ENCODE assay signal across 8 mouse cellular contexts in the genomic region with DNA sequence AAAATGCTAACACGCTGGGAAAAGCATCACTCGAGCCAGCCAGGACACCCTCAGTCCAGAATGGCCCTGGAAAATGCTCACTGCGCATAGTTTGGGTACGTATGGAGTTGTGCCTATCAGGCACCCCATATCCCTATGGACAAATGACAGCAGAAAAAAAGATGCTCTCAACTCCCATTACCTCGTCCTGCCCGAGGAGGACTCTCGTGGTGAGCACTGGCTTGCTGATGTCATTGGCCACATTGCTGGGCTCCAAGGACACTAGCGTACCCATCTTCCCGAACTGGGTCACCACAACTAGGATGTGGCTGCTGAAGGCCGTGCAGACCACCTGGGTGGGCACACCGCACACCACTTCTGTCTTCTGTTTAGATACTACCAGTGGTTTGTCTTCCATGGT. TPM values are rescaled to one million over a fixed set of nuclear protein-coding genes. Genes with fewer than 3 reads are reported as not detected.
DNase-seq lines count a peak whose midpoint lies in the region; ATAC-seq and TF ChIP-seq lines count a peak whose summit lies in the region.

No protein-coding gene starts in this region.

- TF ChIP-seq EP300 in heart, adult 2 months (IDR thresholded peaks at IDR 0.05; ENCODE audit: insufficient read depth, low read depth, low read length), result no peak
- TF ChIP-seq EP300 in CH12.LX (IDR thresholded peaks at IDR 0.05; ENCODE audit: low read length), result no peak

- dilution Hi-C loops in CH12.LX (cut with MboI; ENCODE audit: extremely low pct_ligation_motif_present, extremely low pct_unique_long_range_greater_than_20kb, low sequenced_read_pairs), result no loop called here

- no peak for TF ChIP-seq CTCF in heart, adult 2 months (IDR thresholded peaks at IDR 0.05)
- no peak for TF ChIP-seq CTCF in CH12.LX (conservative IDR thresholded peaks at IDR 0.05 in 1 of 2, IDR thresholded peaks at IDR 0.05 in 1 of 2; ENCODE audit: low read depth in 2 of 2, low read length in 2 of 2)

- H3K4me2 ChIP-seq in CH12.LX (ENCODE audit: insufficient read depth, low read depth, poor library complexity, severe bottlenecking), result peak overlapping the region; percentile 65
- peak overlapping the region; percentile 90 for H3K4me2 ChIP-seq in forebrain, embryonic 15.5 days (replicated peaks)
- H3K4me2 ChIP-seq in liver, embryonic 15.5 days, result peak overlapping the region; percentile 83

- no peak for ATAC-seq in forebrain, embryonic 15.5 days (replicated peaks)
- ATAC-seq in liver, embryonic 15.5 days (ENCODE audit: insufficient read depth), result no peak

- no peak for DNase-seq in heart, adult 2 months
- no peak for DNase-seq in heart, postnatal 25 days (ENCODE audit: low spot score)
- DNase-seq in CH12.LX (ENCODE audit: extremely low read depth), result no peak
- DNase-seq in adrenal gland, postnatal 10 days, result no peak
- DNase-seq in cerebellum, adult 9-11 months, result no peak
- DNase-seq in spleen, postnatal 10 days (ENCODE audit: low spot score in 2 of 2), result no peak

- H3K27ac ChIP-seq in heart, adult 2 months, result no peak overlapping the region; the same call in 1 of the 2 replicates
- no peak overlapping the region for H3K27ac ChIP-seq in CH12.LX (ENCODE audit: insufficient read depth, low read depth)
- H3K27ac ChIP-seq in forebrain, embryonic 15.5 days (replicated peaks), result peak overlapping the region; percentile 91
- H3K27ac ChIP-seq in liver, embryonic 15.5 days (replicated peaks), result no peak overlapping the region

- no peaks in the 10 kb centered on the region for H3K36me3 ChIP-seq in heart, adult 2 months (ENCODE audit: control insufficient read depth, insufficient read depth, low read length)
- peaks cover 31 to 45% of the 10 kb centered on the region in 2 experiments for H3K36me3 ChIP-seq in CH12.LX (replicated peaks in 1 of 2; ENCODE audit: control insufficient read depth in 1 of 2, insufficient read depth in 1 of 2, low read length in 1 of 2)
- H3K36me3 ChIP-seq in forebrain, embryonic 15.5 days, result peaks cover 18% of the 10 kb centered on the region
- H3K36me3 ChIP-seq in liver, embryonic 15.5 days (replicated peaks), result peaks cover 32% of the 10 kb centered on the region

- in situ Hi-C loops in CH12.LX (cut with MboI; ENCODE audit: low pct_ligation_motif_present, low pct_unique_long_range_greater_than_20kb, low sequenced_read_pairs), result loop anchor here (25.0 kb wide), 1 partner anchor 461 kb away; no protein-coding TSS in a partner anchor

- H3K79me2 ChIP-seq in heart, adult 2 months (replicated peaks; ENCODE audit: control insufficient read depth, insufficient read depth, low read length), result no peaks in the 10 kb centered on the region
- H3K79me2 ChIP-seq in CH12.LX (replicated peaks; ENCODE audit: control insufficient read depth, extremely low read depth, insufficient read depth, poor library complexity, severe bottlenecking), result peaks cover 13% of the 10 kb centered on the region

- intact Hi-C loops in heart, adult 2 months (cut with DNase I), result loop anchor here (2.0 kb wide), 1 partner anchor 51 kb away; a partner anchor contains a TSS
- intact Hi-C loops in heart, postnatal 25 days (cut with DNase I), result no loop called here

- peak overlapping the region; percentile 91 for H3K4me3 ChIP-seq in heart, adult 2 months
- H3K4me3 ChIP-seq in CH12.LX (replicated peaks in 1 of 3; ENCODE audit: low read depth in 2 of 3, low read length in 2 of 3, poor library complexity in 1 of 3), result peak overlapping the region; percentile 71 to 98 (median 94)
- peak overlapping the region; percentile 90 for H3K4me3 ChIP-seq in forebrain, embryonic 15.5 days
- peak overlapping the region; percentile 82 for H3K4me3 ChIP-seq in liver, embryonic 15.5 days (replicated peaks)

- peaks cover 5% of the 10 kb centered on the region for H3K4me1 ChIP-seq in heart, adult 2 months (ENCODE audit: control insufficient read depth, insufficient read depth, low read length)
- peaks cover 2 to 22% of the 10 kb centered on the region in 2 experiments; a peak in 2 of 4 replicates for H3K4me1 ChIP-seq in CH12.LX (ENCODE audit: control insufficient read depth in 1 of 2, insufficient read depth in 2 of 2)
- peaks cover 19% of the 10 kb centered on the region for H3K4me1 ChIP-seq in forebrain, embryonic 15.5 days
- H3K4me1 ChIP-seq in liver, embryonic 15.5 days (replicated peaks), result peaks cover 31% of the 10 kb centered on the region

- TF ChIP-seq POLR2A in heart, adult 2 months (IDR thresholded peaks at IDR 0.05; ENCODE audit: insufficient read depth, low read depth, low read length), result no peak
- TF ChIP-seq POLR2A in CH12.LX (IDR thresholded peaks at IDR 0.05; ENCODE audit: low read depth, low read length), result no peak

- TF ChIP-seq RAD21 in CH12.LX (IDR thresholded peaks at IDR 0.05; ENCODE audit: low read depth, low read length), result no peak

- H3K9me3 ChIP-seq in CH12.LX (replicated peaks; ENCODE audit: low read length), result peaks cover 2% of the 10 kb centered on the region
- no peaks in the 10 kb centered on the region for H3K9me3 ChIP-seq in forebrain, embryonic 15.5 days
- H3K9me3 ChIP-seq in liver, embryonic 15.5 days (replicated peaks), result no peaks in the 10 kb centered on the region

- H3K9ac ChIP-seq in heart, adult 2 months (ENCODE audit: low read depth, low read length), result peak overlapping the region; percentile 95
- peak overlapping the region; percentile 75 for H3K9ac ChIP-seq in CH12.LX (ENCODE audit: insufficient read depth, low read depth)
- H3K9ac ChIP-seq in forebrain, embryonic 15.5 days (replicated peaks), result peak overlapping the region; percentile 83
- peak overlapping the region; percentile 74 for H3K9ac ChIP-seq in liver, embryonic 15.5 days

- WGBS in heart, adult 2 months, result 31% methylated on average over 11 of the region's 11 CpGs
- WGBS in forebrain, embryonic 15.5 days, result 43% methylated on average over 11 of the region's 11 CpGs
- WGBS in liver, embryonic 15.5 days (ENCODE audit: insufficient replicate concordance), result 24% methylated on average over 11 of the region's 11 CpGs

- H3K27me3 ChIP-seq in heart, adult 2 months (ENCODE audit: control insufficient read depth, insufficient read depth, low read length), result no peaks in the 10 kb centered on the region
- no peaks in the 10 kb centered on the region for H3K27me3 ChIP-seq in CH12.LX (replicated peaks)
- H3K27me3 ChIP-seq in forebrain, embryonic 15.5 days, result no peaks in the 10 kb centered on the region
- no peaks in the 10 kb centered on the region for H3K27me3 ChIP-seq in liver, embryonic 15.5 days

TF ChIP-seq in CH12.LX, 34 proteins besides CTCF, POLR2A, EP300 and RAD21 (continues in another document):
- TF ChIP-seq ZMIZ1 (IDR thresholded peaks at IDR 0.05; ENCODE audit: low read depth, low read length) (no peak), ZNF384 (IDR thresholded peaks at IDR 0.05; ENCODE audit: low read depth, low read length) (no peak), ZC3H11A (IDR thresholded peaks at IDR 0.05; ENCODE audit: low read depth, low read length) (no peak)

RNA-seq across cellular contexts. Expression of a gene that starts 0.3 kb away (rescaled TPM):
- not detected for total RNA-seq in heart, adult 2 months (2021)
- polyA plus RNA-seq in heart, adult 2 months (2012; rRNA removed), result not detected in 2 replicates
- total RNA-seq in heart, postnatal 25 days (2021), result not detected
- total RNA-seq in CH12.LX (2012; rRNA removed) (not detected in 2 replicates), CH12.LX (2014; rRNA removed) (not detected in 2 replicates)
- polyA plus RNA-seq in CH12.LX (2012; ENCODE audit: insufficient read length, low read depth), result not detected in 2 replicates
- not detected in 2 replicates for polyA plus RNA-seq in forebrain, embryonic 15.5 days (2015; fragmentation: Nextera tagmentation; extraction: Ambion mirVana)
- polyA plus RNA-seq in liver, embryonic 15.5 days (2015; fragmentation: Nextera tagmentation; extraction: Ambion mirVana), result not detected in 2 replicates
- not detected for total RNA-seq in adrenal gland, postnatal 10 days (2021)

RNA-seq across cellular contexts. Expression of a gene that starts 0.7 kb away (rescaled TPM):
- total RNA-seq in heart, adult 2 months (2021), result 10 to 100 TPM in 1 of 2 experiments, 1 to 10 TPM in 1; 9.9 to 11.3 TPM
- polyA plus RNA-seq in heart, adult 2 months (2012; rRNA removed), result 14.2 and 15.7 TPM in 2 replicates
- 10 to 100 TPM; 10.2 to 11.1 TPM for total RNA-seq in heart, postnatal 25 days (2021)
- total RNA-seq in CH12.LX (2012; rRNA removed) (43.5 and 60.1 TPM in 2 replicates), CH12.LX (2014; rRNA removed) (92.5 and 101 TPM in 2 replicates)
- polyA plus RNA-seq in CH12.LX (2012; ENCODE audit: insufficient read length, low read depth), result 57.3 and 61.3 TPM in 2 replicates
- 84.5 and 89.6 TPM in 2 replicates for polyA plus RNA-seq in forebrain, embryonic 15.5 days (2015; fragmentation: Nextera tagmentation; extraction: Ambion mirVana)
- 41.4 and 42.3 TPM in 2 replicates for polyA plus RNA-seq in liver, embryonic 15.5 days (2015; fragmentation: Nextera tagmentation; extraction: Ambion mirVana)
- total RNA-seq in adrenal gland, postnatal 10 days (2021), result 10 to 100 TPM; 16.5 to 19.7 TPM

RNA-seq across cellular contexts. Expression of a gene that starts 6.2 kb away (rescaled TPM):
- under 1 TPM in 1 of 2 experiments, not detected in 1; 0.05 TPM for total RNA-seq in heart, adult 2 months (2021)
- 0.29 and 1.5 TPM in 2 replicates for polyA plus RNA-seq in heart, adult 2 months (2012; rRNA removed)
- total RNA-seq in heart, postnatal 25 days (2021), result under 1 TPM; 0.16 to 0.17 TPM
- total RNA-seq in CH12.LX (2012; rRNA removed), result 0.08 TPM in 1 of 2 replicates, not detected in the other
- 0.08 and 0.20 TPM in 2 replicates for total RNA-seq in CH12.LX (2014; rRNA removed)
- polyA plus RNA-seq in CH12.LX (2012; ENCODE audit: insufficient read length, low read depth), result 0.16 TPM in 2 replicates
- polyA plus RNA-seq in forebrain, embryonic 15.5 days (2015; fragmentation: Nextera tagmentation; extraction: Ambion mirVana), result 0.06 and 0.08 TPM in 2 replicates
- polyA plus RNA-seq in liver, embryonic 15.5 days (2015; fragmentation: Nextera tagmentation; extraction: Ambion mirVana), result 0.68 and 1.2 TPM in 2 replicates
- total RNA-seq in adrenal gland, postnatal 10 days (2021), result 1 to 10 TPM in 1 of 2 experiments, under 1 TPM in 1; 0.91 to 2.1 TPM

RNA-seq across cellular contexts. Expression of a gene that starts 34.6 kb away (rescaled TPM):
- 10 to 100 TPM; 33.2 to 34.1 TPM for total RNA-seq in heart, adult 2 months (2021)
- polyA plus RNA-seq in heart, adult 2 months (2012; rRNA removed), result 22.8 and 23.6 TPM in 2 replicates
- 10 to 100 TPM; 30.2 to 30.9 TPM for total RNA-seq in heart, postnatal 25 days (2021)
- total RNA-seq in CH12.LX (2012; rRNA removed), result 16.4 and 20.0 TPM in 2 replicates
- 23.6 and 23.8 TPM in 2 replicates for total RNA-seq in CH12.LX (2014; rRNA removed)
- 24.1 and 24.7 TPM in 2 replicates for polyA plus RNA-seq in CH12.LX (2012; ENCODE audit: insufficient read length, low read depth)
- polyA plus RNA-seq in forebrain, embryonic 15.5 days (2015; fragmentation: Nextera tagmentation; extraction: Ambion mirVana), result 18.7 and 20.6 TPM in 2 replicates
- polyA plus RNA-seq in liver, embryonic 15.5 days (2015; fragmentation: Nextera tagmentation; extraction: Ambion mirVana), result 44.5 and 50.0 TPM in 2 replicates
- 10 to 100 TPM; 18.8 to 25.1 TPM for total RNA-seq in adrenal gland, postnatal 10 days (2021)

RNA-seq across cellular contexts. Expression of a gene that starts 50.5 kb away (rescaled TPM):
- 10 to 100 TPM; 40.2 to 40.9 TPM for total RNA-seq in heart, adult 2 months (2021)
- polyA plus RNA-seq in heart, adult 2 months (2012; rRNA removed), result 35.1 and 40.3 TPM in 2 replicates
- 10 to 100 TPM; 43.3 to 47.3 TPM for total RNA-seq in heart, postnatal 25 days (2021)
- total RNA-seq in CH12.LX (2012; rRNA removed) (88.2 and 94.0 TPM in 2 replicates), CH12.LX (2014; rRNA removed) (19.8 and 23.2 TPM in 2 replicates)
- polyA plus RNA-seq in CH12.LX (2012; ENCODE audit: insufficient read length, low read depth), result 47.4 and 72.1 TPM in 2 replicates
- 27.1 and 31.1 TPM in 2 replicates for polyA plus RNA-seq in forebrain, embryonic 15.5 days (2015; fragmentation: Nextera tagmentation; extraction: Ambion mirVana)
- 11.8 and 12.5 TPM in 2 replicates for polyA plus RNA-seq in liver, embryonic 15.5 days (2015; fragmentation: Nextera tagmentation; extraction: Ambion mirVana)
- total RNA-seq in adrenal gland, postnatal 10 days (2021), result 10 to 100 TPM; 36.6 to 51.9 TPM
